Mouse (Mus musculus) C2C12 (cell line): Measurements from ENCODE around the gene Bmyc. TPM values are rescaled to one million over a fixed set of nuclear protein-coding genes. Genes with fewer than 3 reads are reported as not detected.

Source experiments
- H3K27me3 ChIP-seq: one replicate; pipeline ENCODE4 v1.6.1; 2011; ENCODE audit not compliant: control insufficient read depth, insufficient read depth, insufficient read length
- H3K36me3 ChIP-seq: one replicate; pipeline ENCODE4 v1.6.1; 2011; ENCODE audit not compliant: control insufficient read depth, insufficient read depth
- H3K4me3 ChIP-seq: one replicate; pipeline ENCODE4 v1.5.1; 2011; ENCODE audit warnings: mild to moderate bottlenecking, control low read depth; ENCODE audit not compliant: poor library complexity, insufficient read depth, severe bottlenecking
- H3K79me2 ChIP-seq: one replicate; pipeline ENCODE4 v1.6.1; 2011; ENCODE audit not compliant: control insufficient read depth, insufficient read depth
- H3K79me3 ChIP-seq: one replicate; pipeline ENCODE4 v1.6.1; 2011; ENCODE audit warnings: low read depth, control low read depth
- H3ac ChIP-seq: one replicate; pipeline ENCODE3; 2011; ENCODE audit warnings: low read depth; ENCODE audit not compliant: control insufficient read depth, insufficient read length
- CEBPB ChIP-seq: IDR thresholded peaks from one replicate; pipeline ENCODE4 v1.6.1; 2011; ENCODE audit warnings: low read depth, mild to moderate bottlenecking, control low read depth, moderate library complexity
- CTCF ChIP-seq: IDR thresholded peaks from one replicate; pipeline ENCODE4 v1.5.1; 2011; ENCODE audit not compliant: control insufficient read depth, insufficient read depth, insufficient read length
- FOSL1 ChIP-seq: IDR thresholded peaks from one replicate; pipeline ENCODE4 v1.8.0; 2011; ENCODE audit warnings: mild to moderate bottlenecking, low read length; ENCODE audit not compliant: poor library complexity, insufficient read depth, severe bottlenecking
- MAX ChIP-seq: IDR thresholded peaks from one replicate; pipeline ENCODE4 v1.6.1; 2011; ENCODE audit warnings: mild to moderate bottlenecking, control low read depth
- MYOD1 ChIP-seq: IDR thresholded peaks from one replicate; pipeline ENCODE4 v1.6.1; 2011; ENCODE audit warnings: low read depth; ENCODE audit not compliant: control insufficient read depth, insufficient read length
- MYOG ChIP-seq: IDR thresholded peaks from one replicate; pipeline ENCODE4 v1.6.1; 2011; ENCODE audit not compliant: control insufficient read depth, insufficient read length; ENCODE audit errors: extremely low read depth
- USF1 ChIP-seq: IDR thresholded peaks from one replicate; pipeline ENCODE4 v1.6.1; 2011; ENCODE audit warnings: low read depth, mild to moderate bottlenecking, control low read depth, moderate library complexity
- polyA plus RNA-seq: library from polyadenylated mRNA; unstranded; fragments of >200 nt; fragmentation: generic; extraction: Trizol; gene quantifications from one replicate; pipeline ENCODE4 v1.2.1, GENCODE M21; 2012; ENCODE audit warnings: missing spikeins

Bmyc gene
- polyA plus RNA-seq, 1 experiment = 1.0 TPM

- Histone ChIP-seq H3K4me3 (no peak overlapping the region), H3ac (no peak overlapping the region), H3K27me3 (peaks cover 8% of the 10 kb centered on the region), H3K36me3 (no peaks in the 10 kb centered on the region), H3K79me3 (no peaks in the 10 kb centered on the region), H3K79me2 (no peaks in the 10 kb centered on the region)
- no peak for TF ChIP-seq MAX
- no peak for TF ChIP-seq FOSL1
- TF ChIP-seq CTCF = no peak
- TF ChIP-seq USF1 = no peak
- no peak for TF ChIP-seq MYOG
- no peak for TF ChIP-seq MYOD1
- no peak for TF ChIP-seq CEBPB
Measured at GRCm38 (mm10) chr2:25741671-25742070, 35.1 kb downstream of the Bmyc start.

- Histone ChIP-seq H3K79me2 (no peaks in the 10 kb centered on the region), H3K4me3 (no peak overlapping the region), H3K36me3 (no peaks in the 10 kb centered on the region), H3K27me3 (no peaks in the 10 kb centered on the region), H3K79me3 (no peaks in the 10 kb centered on the region), H3ac (no peak overlapping the region)
- TF ChIP-seq CEBPB = no peak
- TF ChIP-seq FOSL1 = no peak
- TF ChIP-seq MYOD1 = no peak
- TF ChIP-seq MAX = no peak
- TF ChIP-seq MYOG = no peak
- no peak for TF ChIP-seq CTCF
- TF ChIP-seq USF1 = no peak
Measured at GRCm38 (mm10) chr2:25754201-25754600, 47.7 kb downstream of the Bmyc start.

Other genes with a start within 250 kb of the Bmyc start
- 0.15 TPM for gene Clic3, start 249.9 kb upstream of the Bmyc start, polyA plus RNA-seq
- 12.3 TPM for gene Paxx, start 245.6 kb upstream of the Bmyc start, polyA plus RNA-seq
- gene Ptgds, start 236.7 kb upstream of the Bmyc start, polyA plus RNA-seq = not detected
- gene Lcn12, start 212.8 kb upstream of the Bmyc start, polyA plus RNA-seq = not detected
- gene Fbxw5, start 206.0 kb upstream of the Bmyc start, polyA plus RNA-seq = 35.8 TPM
- gene C8g, start 205.0 kb upstream of the Bmyc start, polyA plus RNA-seq = 0.32 TPM
- 28.8 TPM for gene Traf2, start 159.8 kb upstream of the Bmyc start, polyA plus RNA-seq
- gene Edf1, start 148.9 kb upstream of the Bmyc start, polyA plus RNA-seq = 340 TPM
- gene Mamdc4, start 131.9 kb upstream of the Bmyc start, polyA plus RNA-seq = 5.7 TPM
- 94.2 TPM for gene Phpt1, start 131.5 kb upstream of the Bmyc start, polyA plus RNA-seq
- gene Ajm1, start 125.0 kb upstream of the Bmyc start, polyA plus RNA-seq = 0.29 TPM
- gene Rabl6, start 98.2 kb upstream of the Bmyc start, polyA plus RNA-seq = 58.9 TPM
- gene Ccdc183, start 89.1 kb upstream of the Bmyc start, polyA plus RNA-seq = 0.15 TPM
- 12.9 TPM for gene Tmem141, start 84.7 kb upstream of the Bmyc start, polyA plus RNA-seq
- gene Fcna, start 78.7 kb upstream of the Bmyc start, polyA plus RNA-seq = 0.14 TPM
- gene Lcn8, start 53.6 kb upstream of the Bmyc start, polyA plus RNA-seq = not detected
- gene Lcn5, start 48.8 kb upstream of the Bmyc start, polyA plus RNA-seq = not detected
- gene Lcn6, start 30.0 kb upstream of the Bmyc start, polyA plus RNA-seq = not detected
- not detected for gene Lcn10, start 24.0 kb upstream of the Bmyc start, polyA plus RNA-seq
- gene Obp2a, start 6.7 kb upstream of the Bmyc start, polyA plus RNA-seq = not detected
- gene Obp2b, start 30.3 kb downstream of the Bmyc start, polyA plus RNA-seq = not detected
- gene Lcn3, start 58.8 kb downstream of the Bmyc start, polyA plus RNA-seq = not detected
- gene Lcn11, start 70.3 kb downstream of the Bmyc start, polyA plus RNA-seq = not detected
- gene Gm13539, start 75.5 kb downstream of the Bmyc start, polyA plus RNA-seq = not detected
- not detected for gene Glt6d1, start 109.1 kb downstream of the Bmyc start, polyA plus RNA-seq
- not detected for gene Lcn9, start 116.4 kb downstream of the Bmyc start, polyA plus RNA-seq
- not detected for gene Sohlh1, start 140.5 kb downstream of the Bmyc start, polyA plus RNA-seq
- not detected for gene Kcnt1, start 157.0 kb downstream of the Bmyc start, polyA plus RNA-seq